Mouse (Mus musculus) gastrocnemius, adult 2 months (tissue): ENCODE measurements at regions not wholly inside any gene's neighbourhood (a gene's known extent, or its start where the extent isn't known, plus 50 kb on each side); places are given as distances from the start of the nearest gene placed in this dataset.
A peak's percentile ranks its signal among the peaks of the same experiment; 100 is the strongest.

Source experiments
- DNase-seq: peaks from one replicate; pipeline ENCODE4 v3.0.0; 2022
- H3K27ac ChIP-seq: fragments of 200-600 bp; 2 replicates; pipeline ENCODE4 v1.8.1; 2022; ENCODE audit warnings: mild to moderate bottlenecking
- H3K4me3 ChIP-seq: fragments of 200-600 bp; 2 replicates; pipeline ENCODE4 v1.8.1; 2022; ENCODE audit warnings: mild to moderate bottlenecking, moderate library complexity
- CTCF ChIP-seq: fragments of 200-600 bp; IDR thresholded peaks from 2 replicates; pipeline ENCODE4 v1.8.1; 2022; ENCODE audit warnings: antibody characterized with exemption, mild to moderate bottlenecking, moderate library complexity
- intact Hi-C: fragments of 180-260 bp; cut with DNase I; formaldehyde crosslinking; loops from one replicate; pipeline ENCODE4 v1.15.1; 2025

DNA sequence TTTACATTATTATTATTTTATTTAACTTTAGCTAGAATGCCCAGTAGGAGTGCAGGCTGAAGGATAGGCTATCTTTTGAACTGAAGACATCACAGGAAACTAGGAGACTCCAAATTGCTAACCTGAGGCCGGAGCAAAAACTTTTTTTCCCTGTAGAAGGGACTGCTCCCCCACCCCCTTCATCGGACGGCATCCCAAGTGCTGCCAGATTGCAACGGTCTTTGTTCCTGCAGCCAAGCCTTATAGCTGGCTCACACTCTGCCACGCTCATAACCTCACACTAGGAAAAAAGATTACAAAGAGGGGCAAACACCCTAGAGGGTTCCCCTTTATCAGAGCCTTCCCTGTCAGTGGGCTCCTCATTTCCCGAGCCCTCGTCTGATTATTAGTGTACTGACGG is 896.7 kb downstream of the 5730522E02Rik start:
- Histone ChIP-seq H3K27ac (no peak overlapping the region), H3K4me3 (no peak overlapping the region)
- no peak for DNase-seq
- intact Hi-C loops: no loop called here
- TF ChIP-seq CTCF: no peak

DNA sequence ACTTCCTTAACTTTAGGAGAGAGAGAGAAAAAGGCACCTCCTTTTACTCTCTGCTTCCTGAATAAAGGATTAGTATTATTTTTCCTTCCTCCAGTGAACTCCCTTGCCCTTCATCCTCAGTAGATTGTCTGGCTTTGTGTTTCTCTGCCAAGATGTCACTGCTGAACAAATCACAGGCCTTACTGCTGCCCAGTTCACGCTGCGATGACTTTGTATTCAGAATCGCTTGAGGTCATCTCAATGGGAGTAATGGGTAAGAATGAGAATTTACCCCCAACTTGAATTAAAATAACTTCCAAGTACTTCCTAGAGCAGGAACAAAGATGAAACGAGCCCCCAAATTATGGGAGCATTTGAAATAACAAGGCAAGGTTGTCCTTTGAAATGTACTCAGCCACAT is 897.3 kb downstream of the 5730522E02Rik start:
- intact Hi-C loops: no loop called here

DNA sequence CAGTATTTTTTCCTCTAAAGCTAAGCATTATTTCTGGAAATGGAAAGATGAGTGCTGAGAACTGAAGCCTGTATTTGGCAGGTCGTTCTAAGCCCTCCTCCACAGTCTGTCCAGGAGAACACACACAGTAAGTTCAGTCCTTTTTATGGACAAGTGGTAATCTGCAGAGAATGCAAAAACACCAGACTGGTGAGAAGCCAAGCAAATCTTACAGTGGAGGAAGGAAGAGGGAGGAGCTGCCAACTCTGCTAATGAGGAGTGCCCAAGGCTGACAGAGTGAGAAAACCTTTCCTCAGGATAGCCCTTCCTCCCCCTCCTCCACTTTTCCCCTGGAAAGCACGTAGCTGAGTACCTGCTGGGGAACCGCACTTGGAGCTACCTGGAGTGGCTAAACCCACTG is 899.8 kb downstream of the 5730522E02Rik start:
- Histone ChIP-seq H3K4me3 (no peak overlapping the region), H3K27ac (no peak overlapping the region)
- DNase-seq: no peak
- TF ChIP-seq CTCF: no peak
- intact Hi-C loops: no loop called here

More for the DNA sequence above, 897.3 kb downstream of the 5730522E02Rik start:
- DNase-seq: no peak
- TF ChIP-seq CTCF: no peak
- no peak overlapping the region for H3K4me3 ChIP-seq
- no peak overlapping the region for H3K27ac ChIP-seq

DNA sequence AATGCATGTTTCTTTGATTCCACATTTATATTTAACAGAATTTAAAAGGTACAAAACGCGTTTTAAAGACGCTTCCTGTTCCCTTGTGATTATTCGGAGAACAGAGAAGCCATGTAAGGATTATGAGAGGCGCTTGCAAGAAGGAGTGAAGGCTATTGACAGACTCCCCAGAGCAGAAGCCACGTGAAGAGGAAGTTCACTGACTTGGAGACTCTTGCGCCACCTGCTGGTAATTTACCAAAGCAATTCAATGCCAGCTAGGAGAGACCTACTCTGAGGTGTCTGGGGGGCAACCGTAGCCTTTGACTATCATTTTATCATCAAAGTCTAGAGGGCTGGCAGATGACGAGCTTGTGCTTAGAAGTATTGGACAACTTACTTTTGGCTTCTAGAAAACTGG is 909.4 kb downstream of the 5730522E02Rik start:
- intact Hi-C loops: loop anchor here (5.0 to 10.0 kb wide), 2 partner anchors 1216 to 1254 kb away; no protein-coding TSS in a partner anchor
- DNase-seq: peak; percentile 30
- peak; percentile 67 for TF ChIP-seq CTCF
- no peak overlapping the region for H3K4me3 ChIP-seq
- H3K27ac ChIP-seq: no peak overlapping the region

DNA sequence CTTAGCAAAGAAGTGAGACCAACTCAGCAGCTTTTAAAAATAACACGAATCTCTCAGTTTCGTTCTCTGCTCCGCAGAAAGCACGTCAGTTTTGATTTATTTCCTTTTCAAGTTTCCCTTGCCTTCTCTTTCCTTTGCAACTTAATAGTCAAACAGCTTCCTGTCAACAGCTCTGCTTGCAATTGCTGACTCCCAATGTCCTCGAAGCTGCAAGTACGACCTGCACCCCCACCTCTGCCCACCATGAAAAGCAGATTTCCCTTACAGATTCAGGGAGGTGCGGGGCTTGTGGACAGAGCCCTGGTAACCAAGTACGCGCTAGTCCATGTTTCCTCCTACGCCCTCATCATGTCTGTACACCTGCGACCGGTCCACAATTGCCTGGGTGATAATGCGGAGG is 922.2 kb downstream of the 5730522E02Rik start:
- peak overlapping the region; percentile 52 for H3K4me3 ChIP-seq
- intact Hi-C loops: no loop called here
- no peak for TF ChIP-seq CTCF
- DNase-seq: no peak
- H3K27ac ChIP-seq: no peak overlapping the region

DNA sequence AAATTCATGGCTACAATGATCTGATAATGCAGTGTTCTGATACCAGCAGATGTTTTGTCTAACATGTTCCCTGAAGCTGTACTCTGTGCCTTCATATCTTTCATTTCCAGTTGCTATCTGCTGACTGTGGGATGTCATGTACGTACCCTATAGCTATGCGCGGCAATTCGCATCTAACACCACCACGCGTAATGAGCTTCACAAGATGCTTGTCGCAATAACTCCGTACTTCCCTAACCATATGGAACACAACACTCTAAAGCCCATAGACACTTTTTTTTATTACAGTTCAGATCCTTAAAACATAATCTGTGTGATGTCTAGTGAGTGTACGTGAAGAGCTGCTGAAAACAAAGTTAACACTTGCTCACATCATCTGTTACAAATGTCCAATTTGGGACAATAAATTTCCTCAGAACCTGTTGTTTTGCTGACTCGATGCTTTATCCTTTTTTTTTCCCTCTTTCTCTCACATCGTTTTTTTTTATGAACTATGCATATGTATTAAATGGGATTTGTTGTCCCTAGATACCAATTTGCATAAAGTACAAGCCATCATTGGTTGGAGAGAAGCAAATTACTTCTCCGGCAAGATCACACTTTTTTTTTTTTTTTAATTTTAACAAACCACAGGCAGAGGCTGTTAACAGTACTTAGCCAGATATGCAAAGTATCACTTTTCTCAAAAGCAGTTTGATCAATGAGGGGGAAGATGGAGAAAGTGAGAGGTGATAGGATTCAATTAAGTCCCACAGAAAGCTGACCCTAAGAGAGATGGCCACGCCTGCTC is 922.9 kb downstream of the 5730522E02Rik start:
- intact Hi-C loops: no loop called here
- DNase-seq: no peak
- H3K27ac ChIP-seq: no peak overlapping the region
- H3K4me3 ChIP-seq: peak overlapping the region; percentile 52
- TF ChIP-seq CTCF: no peak

DNA sequence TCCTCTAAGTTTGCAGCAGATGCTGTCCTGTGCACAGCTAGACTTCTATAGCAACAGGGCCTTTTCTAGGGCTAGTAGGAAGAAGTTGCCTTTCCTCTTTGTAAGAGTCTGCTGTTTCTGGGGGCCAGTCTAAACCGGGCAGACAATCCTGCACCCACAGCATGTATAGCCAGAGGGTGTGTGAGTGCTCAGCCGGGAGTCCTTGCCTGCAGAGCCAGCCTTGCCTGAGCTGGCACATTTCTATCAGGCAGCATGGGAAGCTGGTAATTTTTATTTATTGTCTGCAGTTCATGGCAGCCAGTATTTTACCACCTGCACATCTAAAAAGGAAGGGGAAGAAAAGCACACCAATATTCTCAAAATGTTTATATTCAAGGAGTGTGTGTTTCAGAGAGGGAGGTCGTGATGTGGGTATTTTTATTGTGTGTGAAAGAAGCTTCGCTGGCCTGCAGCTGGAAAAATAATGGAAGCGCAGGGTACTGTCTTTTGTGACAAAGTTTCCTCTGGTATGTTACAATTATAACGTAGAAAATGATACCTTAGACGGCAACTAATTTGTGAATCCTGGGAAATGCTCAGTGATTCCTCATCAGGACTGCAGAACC is 940.5 kb downstream of the 5730522E02Rik start:
- no peak for DNase-seq
- intact Hi-C loops: no loop called here
- no peak overlapping the region for H3K27ac ChIP-seq
- no peak for TF ChIP-seq CTCF
- no peak overlapping the region for H3K4me3 ChIP-seq

DNA sequence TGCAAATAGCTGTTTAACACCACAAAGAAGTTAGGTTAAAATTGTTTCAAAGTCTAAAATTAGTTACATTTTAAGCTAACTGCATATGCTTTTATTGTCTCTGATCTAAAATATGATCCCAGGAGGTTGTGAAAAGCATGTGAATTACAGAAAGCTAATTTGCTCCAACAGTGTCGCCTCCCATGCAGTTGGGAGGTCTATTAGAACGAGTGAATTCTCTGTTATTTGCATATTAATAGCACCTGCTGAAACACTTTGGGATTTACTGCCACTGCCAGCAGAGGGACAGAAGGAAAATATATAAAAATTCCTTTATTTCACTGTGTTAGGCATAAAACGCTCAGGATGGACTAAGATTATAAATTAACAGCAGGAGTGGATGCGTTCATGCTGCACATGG is 947.7 kb downstream of the 5730522E02Rik start:
- TF ChIP-seq CTCF: no peak
- intact Hi-C loops: no loop called here
- H3K27ac ChIP-seq: no peak overlapping the region
- H3K4me3 ChIP-seq: no peak overlapping the region
- DNase-seq: no peak

DNA sequence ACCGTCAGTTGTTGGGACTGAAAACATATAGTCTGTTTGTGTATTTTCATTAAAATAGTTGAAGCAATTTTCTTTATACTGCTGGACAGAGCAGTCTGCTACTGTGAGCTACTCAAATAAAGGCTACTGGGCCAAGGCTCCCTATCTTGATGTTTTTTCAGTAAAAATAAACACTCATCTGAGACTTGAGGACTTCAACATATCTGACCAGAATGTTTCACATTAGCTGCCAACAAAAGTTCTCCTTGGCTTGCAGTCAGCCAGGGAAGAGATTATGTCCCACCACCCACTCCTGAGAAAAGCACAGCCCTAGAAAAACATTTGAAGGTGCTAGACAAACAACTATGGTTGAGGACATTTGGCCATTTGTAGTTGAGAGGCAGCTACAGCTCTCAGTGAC is 950.9 kb downstream of the 5730522E02Rik start:
- intact Hi-C loops: no loop called here
- no peak for TF ChIP-seq CTCF
- Histone ChIP-seq H3K4me3 (no peak overlapping the region), H3K27ac (no peak overlapping the region)
- no peak for DNase-seq

DNA sequence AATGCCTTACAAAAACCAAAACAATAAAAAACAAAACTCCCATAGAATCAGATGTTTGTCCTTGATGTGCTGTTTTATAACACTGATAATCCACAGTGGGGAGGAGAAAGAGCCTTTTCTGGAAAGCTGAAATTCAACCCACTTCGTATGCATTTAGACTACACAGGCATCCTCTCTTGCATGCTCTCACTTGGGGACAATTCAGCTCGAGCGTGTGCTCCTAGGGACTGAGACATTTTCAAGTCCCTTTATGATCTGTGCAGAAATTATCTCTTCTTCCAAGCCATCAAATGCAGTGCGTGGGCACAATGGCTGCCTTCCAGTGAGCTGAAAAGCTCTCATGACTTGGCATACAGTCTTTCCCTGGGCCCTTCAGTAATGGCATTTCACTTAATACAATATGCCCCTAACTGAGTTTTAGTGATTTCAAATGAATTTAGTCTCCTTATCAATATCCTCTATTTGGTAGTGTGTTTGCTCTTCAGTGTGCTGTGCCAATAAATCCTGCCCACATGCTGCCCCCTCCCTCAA is 977.1 kb downstream of the 5730522E02Rik start:
- no peak for DNase-seq
- intact Hi-C loops: no loop called here

More for the DNA sequence above, 977.1 kb downstream of the 5730522E02Rik start:
- no peak for TF ChIP-seq CTCF
- H3K27ac ChIP-seq: no peak overlapping the region
- no peak overlapping the region for H3K4me3 ChIP-seq
